9 mouse cellular contexts compared by ENCODE assay signal in the genomic region with DNA sequence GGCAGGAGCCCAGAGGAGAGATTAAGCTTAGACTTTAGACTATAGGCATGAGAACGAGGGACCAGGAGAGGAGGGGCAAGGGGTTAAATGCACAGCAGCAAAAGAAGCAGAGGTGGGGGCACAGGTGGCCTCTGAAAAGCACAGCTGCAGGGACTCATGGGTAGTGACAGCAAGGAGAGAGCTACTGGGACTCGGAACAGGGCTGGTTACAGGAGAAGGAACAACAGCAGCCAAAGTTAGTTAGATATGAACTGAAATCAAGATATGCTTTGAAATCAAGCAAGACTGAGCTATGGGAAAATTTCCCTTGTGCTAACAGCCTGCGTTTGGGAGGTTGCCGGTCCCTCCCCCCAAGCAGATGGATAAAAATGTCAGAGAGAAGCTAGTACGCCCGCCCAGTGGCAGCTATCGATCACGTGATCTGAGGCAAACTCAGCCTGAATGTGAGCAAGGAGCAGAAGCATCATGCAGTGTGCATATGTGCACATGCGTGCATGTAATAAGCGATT. TPM values are rescaled to one million over a fixed set of nuclear protein-coding genes. Genes with fewer than 3 reads are reported as not detected.
DNase-seq lines count a peak whose midpoint lies in the region; ATAC-seq and TF ChIP-seq lines count a peak whose summit lies in the region.
"Had no signal": no experiment of that assay in that cellular context is flagged by ENCODE, and none has a peak within 500 bp of the region (broad histone marks: within the 10 kb centered on the region; RNA-seq: fewer than 3 reads in every experiment).

No protein-coding gene starts in this region.

- intact Hi-C loops in left cerebral cortex, postnatal 10 days (cut with DNase I) = no loop called here

- H3K27ac ChIP-seq in forebrain, embryonic 11.5 days (ENCODE audit: low read depth, low read length) = no peak overlapping the region
- peak overlapping the region; percentile 78 for H3K27ac ChIP-seq in layer of hippocampus, adult 2 months
- 0 out of 2 replicates have a peak overlapping the region, but pooled peaks have one; percentile 1 for H3K27ac ChIP-seq in midbrain, embryonic 16.5 days (ENCODE audit: low read length)
- H3K27ac ChIP-seq: lung, embryonic 15.5 days had no signal

- H3K36me3 ChIP-seq in forebrain, embryonic 11.5 days (ENCODE audit: control insufficient read depth, insufficient read depth, low read length) = no peaks in the 10 kb centered on the region
- no peaks in the 10 kb centered on the region for H3K36me3 ChIP-seq in midbrain, embryonic 16.5 days (ENCODE audit: control insufficient read depth, insufficient read depth, low read length)
- H3K36me3 ChIP-seq: lung, embryonic 15.5 days had no signal

- H3K4me2 ChIP-seq in forebrain, embryonic 11.5 days (ENCODE audit: low read depth, low read length, severe bottlenecking) = no peak overlapping the region
- peak overlapping the region; percentile 44 for H3K4me2 ChIP-seq in midbrain, embryonic 16.5 days (ENCODE audit: low read length)
- H3K4me2 ChIP-seq: lung, embryonic 15.5 days had no signal

- peak overlapping the region; percentile 4; the same call in 1 of the 2 replicates for H3K9ac ChIP-seq in forebrain, embryonic 11.5 days (ENCODE audit: low read length)
- H3K9ac ChIP-seq in midbrain, embryonic 16.5 days (ENCODE audit: low read depth, low read length) = no peak overlapping the region; the same call in 1 of the 2 replicates
- H3K9ac ChIP-seq: lung, embryonic 15.5 days had no signal

- DNase-seq in left cerebral cortex, postnatal 10 days (ENCODE audit: extremely low spot score in 1 of 2, low spot score in 2 of 2) = peak; percentile 61 to 63
- no peak for DNase-seq in left cerebral cortex, adult 8-10 months (ENCODE audit: low spot score in 2 of 2)
- no peak for DNase-seq in forebrain, embryonic 11.5 days (ENCODE audit: low spot score)
- peak; percentile 69 to 84 for DNase-seq in layer of hippocampus, adult 2 months (ENCODE audit: low spot score in 2 of 2)
- DNase-seq in urinary bladder, postnatal 10 days (ENCODE audit: low spot score) = no peak
- DNase-seq in frontal cortex, postnatal 25 days (ENCODE audit: low spot score in 2 of 2) = no peak
- no peak for DNase-seq in adrenal gland, adult 8-10 months

- H3K9me3 ChIP-seq in forebrain, embryonic 11.5 days (ENCODE audit: control insufficient read depth, low read length) = no peaks in the 10 kb centered on the region
- H3K9me3 ChIP-seq in midbrain, embryonic 16.5 days (replicated peaks; ENCODE audit: control insufficient read depth, low read length, poor library complexity, severe bottlenecking) = no peaks in the 10 kb centered on the region
- H3K9me3 ChIP-seq: lung, embryonic 15.5 days had no signal

- 44% methylated on average over 10 of the region's 10 CpGs for WGBS in forebrain, embryonic 11.5 days
- WGBS in midbrain, embryonic 16.5 days = 29% methylated on average over 10 of the region's 10 CpGs

- no peak overlapping the region for H3K4me3 ChIP-seq in forebrain, embryonic 11.5 days (ENCODE audit: low read depth, low read length)
- no peak overlapping the region for H3K4me3 ChIP-seq in layer of hippocampus, adult 2 months
- H3K4me3 ChIP-seq in midbrain, embryonic 16.5 days (ENCODE audit: low read depth, low read length) = no peak overlapping the region
- H3K4me3 ChIP-seq: lung, embryonic 15.5 days had no signal

- TF ChIP-seq CTCF in layer of hippocampus, adult 2 months (conservative IDR thresholded peaks at IDR 0.05) = no peak

- no peaks in the 10 kb centered on the region for H3K4me1 ChIP-seq in forebrain, embryonic 11.5 days (replicated peaks; ENCODE audit: control insufficient read depth, insufficient read depth, low read length)
- H3K4me1 ChIP-seq in midbrain, embryonic 16.5 days (ENCODE audit: control insufficient read depth, insufficient read depth, low read length) = peaks cover 3% of the 10 kb centered on the region; the same call in 1 of the 2 replicates

- no peak for ATAC-seq in forebrain, embryonic 11.5 days (replicated peaks; ENCODE audit: low FRiP score)
- peak; percentile 66 for ATAC-seq in midbrain, embryonic 16.5 days

- no peaks in the 10 kb centered on the region for H3K27me3 ChIP-seq in forebrain, embryonic 11.5 days (ENCODE audit: control insufficient read depth, insufficient read depth, low read length)
- no peaks in the 10 kb centered on the region for H3K27me3 ChIP-seq in midbrain, embryonic 16.5 days (ENCODE audit: control insufficient read depth, insufficient read depth, low read depth, low read length)
- H3K27me3 ChIP-seq: lung, embryonic 15.5 days had no signal

RNA-seq across cellular contexts. Expression of a gene that starts 5.2 kb away (rescaled TPM):
- 10 to 100 TPM; 74.8 to 82.0 TPM for total RNA-seq in left cerebral cortex, postnatal 10 days (2021)
- 10 to 100 TPM; 25.2 to 37.4 (median 32.2) TPM for total RNA-seq in left cerebral cortex, adult 8-10 months (2022)
- polyA plus RNA-seq in forebrain, embryonic 11.5 days (2014; fragmentation: Nextera tagmentation; extraction: Ambion mirVana) = 28.8 and 31.6 TPM in 2 replicates
- total RNA-seq in layer of hippocampus, adult 2 months (2021) = 10 to 100 TPM; 49.2 to 50.6 TPM
- 104 and 125 TPM in 2 replicates for polyA plus RNA-seq in midbrain, embryonic 16.5 days (2015; fragmentation: Nextera tagmentation; extraction: Ambion mirVana)
- 10 to 100 TPM; 21.8 to 35.9 (median 29.7) TPM for total RNA-seq in adrenal gland, adult 8-10 months (2022)

RNA-seq across cellular contexts. Expression of a gene that starts 56.0 kb away (rescaled TPM):
- total RNA-seq in left cerebral cortex, postnatal 10 days (2021) = 10 to 100 TPM; 92.3 to 95.0 TPM
- total RNA-seq in left cerebral cortex, adult 8-10 months (2022) = 10 to 100 TPM; 72.6 to 76.5 (median 74.7) TPM
- polyA plus RNA-seq in forebrain, embryonic 11.5 days (2014; fragmentation: Nextera tagmentation; extraction: Ambion mirVana) = 36.4 and 42.4 TPM in 2 replicates
- total RNA-seq in layer of hippocampus, adult 2 months (2021) = 100 to 1,000 TPM in 1 of 2 experiments, 10 to 100 TPM in 1; 97.3 to 104 TPM
- 95.1 and 106 TPM in 2 replicates for polyA plus RNA-seq in midbrain, embryonic 16.5 days (2015; fragmentation: Nextera tagmentation; extraction: Ambion mirVana)
- 10 to 100 TPM; 46.4 to 63.8 (median 60.6) TPM for total RNA-seq in adrenal gland, adult 8-10 months (2022)

RNA-seq across cellular contexts. Expression of a gene that starts 56.6 kb away (rescaled TPM):
- total RNA-seq in left cerebral cortex, postnatal 10 days (2021) = 10 to 100 TPM; 68.8 to 75.0 TPM
- 10 to 100 TPM; 45.4 to 56.2 (median 49.8) TPM for total RNA-seq in left cerebral cortex, adult 8-10 months (2022)
- polyA plus RNA-seq in forebrain, embryonic 11.5 days (2014; fragmentation: Nextera tagmentation; extraction: Ambion mirVana) = 51.4 and 53.1 TPM in 2 replicates
- total RNA-seq in layer of hippocampus, adult 2 months (2021) = 10 to 100 TPM; 42.2 to 45.9 TPM
- polyA plus RNA-seq in midbrain, embryonic 16.5 days (2015; fragmentation: Nextera tagmentation; extraction: Ambion mirVana) = 48.0 and 51.7 TPM in 2 replicates
- 10 to 100 TPM; 53.4 to 86.0 (median 68.6) TPM for total RNA-seq in adrenal gland, adult 8-10 months (2022)

Comparison
In these comparisons a context has a peak if more than half of its experiments do, and no peak if none do; other contexts are left out.
1. DNase-seq: peak in left cerebral cortex, postnatal 10 days (2 of 2) and layer of hippocampus, adult 2 months (2 of 2); none in left cerebral cortex, adult 8-10 months (0 of 2), forebrain, embryonic 11.5 days (single experiment), urinary bladder, postnatal 10 days (single experiment), frontal cortex, postnatal 25 days (0 of 2) and adrenal gland, adult 8-10 months (single experiment).